Mouse (Mus musculus): ENCODE data around the gene P2rx4. TPM values are rescaled to one million over a fixed set of nuclear protein-coding genes. Genes with fewer than 3 reads are reported as not detected.

The P2rx4 gene
- polyA plus RNA-seq, 1 experiment from 2014 or later, result 36.2 TPM

- TF ChIP-seq EP300 (IDR thresholded peaks at IDR 0.05; ENCODE audit: low read depth), result no peak
- TF ChIP-seq CTCF (IDR thresholded peaks at IDR 0.05; ENCODE audit: low read depth), result no peak
- ATAC-seq (no peak), DNase-seq (no peak)
- no peaks in the 10 kb centered on the region; the same call in 1 of the 2 replicates for H3K36me3 ChIP-seq (replicated peaks; ENCODE audit: insufficient read depth, low read length)
- WGBS (ENCODE audit: insufficient replicate concordance), result 25% methylated on average over 17 of the region's 17 CpGs
- H3K4me3 ChIP-seq (ENCODE audit: low read depth, low read length), result peak overlapping the region; percentile 10; the same call in 1 of the 2 replicates
- no peaks in the 10 kb centered on the region for H3K9me3 ChIP-seq (ENCODE audit: low read length)
- H3K27ac ChIP-seq (ENCODE audit: low read depth), result no peak overlapping the region
- H3K4me2 ChIP-seq (ENCODE audit: low read depth, low read length), result peak overlapping the region; percentile 55
- H3K4me1 ChIP-seq (ENCODE audit: insufficient read depth), result peaks cover 17% of the 10 kb centered on the region
- no peak overlapping the region; the same call in 1 of the 2 replicates for H3K9ac ChIP-seq (replicated peaks)
- no peaks in the 10 kb centered on the region for H3K27me3 ChIP-seq (ENCODE audit: insufficient read depth, low read length)
Observed at GRCm38 (mm10) chr5:122733881-122734280, 26.5 kb downstream of the P2rx4 start.

GRCm38 (mm10) chr5:122735853-122736252 lies 28.5 kb downstream of the P2rx4 start:
- Histone ChIP-seq H3K36me3 (replicated peaks; ENCODE audit: insufficient read depth, low read length) (peaks cover 1% of the 10 kb centered on the region; the same call in 1 of the 2 replicates), H3K27ac (ENCODE audit: low read depth) (no peak overlapping the region), H3K9me3 (ENCODE audit: low read length) (no peaks in the 10 kb centered on the region), H3K4me1 (ENCODE audit: insufficient read depth) (peaks cover 17% of the 10 kb centered on the region), H3K4me3 (ENCODE audit: low read depth, low read length) (no peak overlapping the region), H3K27me3 (ENCODE audit: insufficient read depth, low read length) (no peaks in the 10 kb centered on the region), H3K9ac (replicated peaks) (no peak overlapping the region), H3K4me2 (ENCODE audit: low read depth, low read length) (no peak overlapping the region)
- ATAC-seq (peak; percentile 71), DNase-seq (no peak)
- TF ChIP-seq CTCF (IDR thresholded peaks at IDR 0.05; ENCODE audit: low read depth) (no peak), EP300 (IDR thresholded peaks at IDR 0.05; ENCODE audit: low read depth) (no peak)
- WGBS (ENCODE audit: insufficient replicate concordance), result 76% methylated on average over 7 of the region's 7 CpGs

GRCm38 (mm10) chr5:122736761-122737160 lies 29.4 kb downstream of the P2rx4 start:
- DNase-seq (no peak), ATAC-seq (no peak)
- H3K27me3 ChIP-seq (ENCODE audit: insufficient read depth, low read length), result no peaks in the 10 kb centered on the region
- no peak overlapping the region for H3K27ac ChIP-seq (ENCODE audit: low read depth)
- peaks cover 8% of the 10 kb centered on the region for H3K36me3 ChIP-seq (replicated peaks; ENCODE audit: insufficient read depth, low read length)
- WGBS (ENCODE audit: insufficient replicate concordance), result 92% methylated on average over 15 of the region's 15 CpGs
- no peak overlapping the region for H3K4me3 ChIP-seq (ENCODE audit: low read depth, low read length)
- H3K9me3 ChIP-seq (ENCODE audit: low read length), result no peaks in the 10 kb centered on the region
- TF ChIP-seq EP300 (IDR thresholded peaks at IDR 0.05; ENCODE audit: low read depth) (no peak), CTCF (IDR thresholded peaks at IDR 0.05; ENCODE audit: low read depth) (no peak)
- H3K4me2 ChIP-seq (ENCODE audit: low read depth, low read length), result no peak overlapping the region
- no peak overlapping the region for H3K9ac ChIP-seq (replicated peaks)
- peaks cover 17% of the 10 kb centered on the region for H3K4me1 ChIP-seq (ENCODE audit: insufficient read depth)

GRCm38 (mm10) chr5:122743880-122744422 lies 36.6 kb downstream of the P2rx4 start:
- Histone ChIP-seq H3K36me3 (replicated peaks; ENCODE audit: insufficient read depth, low read length) (peaks cover 44% of the 10 kb centered on the region), H3K4me3 (ENCODE audit: low read depth, low read length) (no peak overlapping the region), H3K4me2 (ENCODE audit: low read depth, low read length) (no peak overlapping the region), H3K27me3 (ENCODE audit: insufficient read depth, low read length) (no peaks in the 10 kb centered on the region), H3K27ac (ENCODE audit: low read depth) (no peak overlapping the region), H3K9ac (replicated peaks) (no peak overlapping the region), H3K9me3 (ENCODE audit: low read length) (no peaks in the 10 kb centered on the region), H3K4me1 (ENCODE audit: insufficient read depth) (no peaks in the 10 kb centered on the region)
- no peak for ATAC-seq
- no peak for DNase-seq
- no peak for TF ChIP-seq CTCF (IDR thresholded peaks at IDR 0.05; ENCODE audit: low read depth)
- TF ChIP-seq EP300 (IDR thresholded peaks at IDR 0.05; ENCODE audit: low read depth), result no peak
- WGBS (ENCODE audit: insufficient replicate concordance), result 86% methylated on average over 13 of the region's 13 CpGs

- H3K4me3 ChIP-seq (ENCODE audit: low read depth, low read length), result no peak overlapping the region
- no peaks in the 10 kb centered on the region for H3K4me1 ChIP-seq (ENCODE audit: insufficient read depth)
- H3K27me3 ChIP-seq (ENCODE audit: insufficient read depth, low read length), result no peaks in the 10 kb centered on the region
- no peak for TF ChIP-seq EP300 (IDR thresholded peaks at IDR 0.05; ENCODE audit: low read depth)
- TF ChIP-seq CTCF (IDR thresholded peaks at IDR 0.05; ENCODE audit: low read depth), result no peak
- DNase-seq (no peak), ATAC-seq (no peak)
- H3K27ac ChIP-seq (ENCODE audit: low read depth), result no peak overlapping the region
- no peak overlapping the region for H3K9ac ChIP-seq (replicated peaks)
- no peak overlapping the region for H3K4me2 ChIP-seq (ENCODE audit: low read depth, low read length)
- peaks cover 36% of the 10 kb centered on the region for H3K36me3 ChIP-seq (replicated peaks; ENCODE audit: insufficient read depth, low read length)
- WGBS (ENCODE audit: insufficient replicate concordance), result 91% methylated on average over 7 of the region's 7 CpGs
- H3K9me3 ChIP-seq (ENCODE audit: low read length), result no peaks in the 10 kb centered on the region
Observed at GRCm38 (mm10) chr5:122747950-122748349, 40.6 kb downstream of the P2rx4 start.

- WGBS (ENCODE audit: insufficient replicate concordance), result 76% methylated on average over 16 of the region's 16 CpGs
- no peaks in the 10 kb centered on the region for H3K27me3 ChIP-seq (ENCODE audit: insufficient read depth, low read length)
- H3K4me1 ChIP-seq (ENCODE audit: insufficient read depth), result no peaks in the 10 kb centered on the region
- peaks cover 18% of the 10 kb centered on the region for H3K36me3 ChIP-seq (replicated peaks; ENCODE audit: insufficient read depth, low read length)
- 0 out of 2 replicates have a peak, but pooled peaks have one; percentile 13 for ATAC-seq
- no peaks in the 10 kb centered on the region for H3K9me3 ChIP-seq (ENCODE audit: low read length)
- no peak overlapping the region for H3K4me2 ChIP-seq (ENCODE audit: low read depth, low read length)
- DNase-seq, result no peak
- TF ChIP-seq CTCF (IDR thresholded peaks at IDR 0.05; ENCODE audit: low read depth) (no peak), EP300 (IDR thresholded peaks at IDR 0.05; ENCODE audit: low read depth) (no peak)
- no peak overlapping the region for H3K9ac ChIP-seq (replicated peaks)
- H3K4me3 ChIP-seq (ENCODE audit: low read depth, low read length), result no peak overlapping the region
- 0 out of 2 replicates have a peak overlapping the region, but pooled peaks have one; percentile 5 for H3K27ac ChIP-seq (ENCODE audit: low read depth)
Observed at GRCm38 (mm10) chr5:122754477-122754876, 47.1 kb downstream of the P2rx4 start.
